Mouse (Mus musculus) cortical plate, adult 2 months (tissue): ENCODE measurements around the gene Shank1.

ENCODE experiments used
- CTCF ChIP-seq: fragments of 200-500 bp; IDR thresholded peaks from 2 replicates; pipeline ENCODE4 v1.5.1; 2011; ENCODE audit warnings: mild to moderate bottlenecking, control low read depth, low read length; ENCODE audit not compliant: insufficient read depth; ENCODE audit errors: extremely low read depth
- POLR2A ChIP-seq: fragments of 200-500 bp; IDR thresholded peaks from 2 replicates; pipeline ENCODE4 v1.6.1; 2011; ENCODE audit warnings: mild to moderate bottlenecking, low read length, control low read depth; ENCODE audit not compliant: insufficient read depth; ENCODE audit errors: extremely low read depth

- TF ChIP-seq CTCF (no peak), POLR2A (peak; percentile 64; the same call in 1 of the 2 replicates)
Observed at GRCm38 (mm10) chr7:44335031-44335878, 25.2 kb downstream of the Shank1 start.
